Mouse (Mus musculus): ENCODE data around the gene Fus. TPM values are rescaled to one million over a fixed set of nuclear protein-coding genes. Genes with fewer than 3 reads are reported as not detected.
"Not testable (repeated sequence)": the region's sequence is repeated elsewhere in the genome, so short reads cannot be mapped to it uniquely, and the experiment has no call there.

The Fus gene
- polyA plus RNA-seq, 1 experiment from 2014 or later, result 318 TPM

DNA sequence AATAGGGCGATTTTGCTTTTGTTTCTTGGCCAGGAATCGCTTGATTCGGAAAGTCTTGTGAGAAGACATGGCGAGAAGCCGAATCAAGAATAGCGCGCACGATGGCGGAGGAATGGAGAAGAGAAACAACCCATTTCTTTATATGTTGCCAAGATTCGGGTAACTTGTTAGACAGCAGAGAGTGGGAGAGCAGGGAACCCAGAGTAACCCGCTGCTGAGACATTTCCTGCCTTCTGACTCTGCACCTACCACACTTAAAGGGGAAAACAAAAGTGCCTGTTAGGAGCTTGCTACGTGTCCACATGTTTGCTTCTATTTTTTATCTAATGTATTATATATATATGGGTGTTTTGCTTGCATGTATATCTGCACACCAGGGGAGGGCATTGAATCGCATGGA lies 45.9 kb downstream of the Fus start:
- Histone ChIP-seq H3K4me2 (ENCODE audit: low read length) (no peak overlapping the region), H3K9ac (ENCODE audit: low read depth, low read length) (no peak overlapping the region), H3K4me1 (ENCODE audit: control insufficient read depth, insufficient read depth, low read depth, low read length) (no peaks in the 10 kb centered on the region), H3K4me3 (ENCODE audit: low read length) (no peak overlapping the region), H3K27ac (ENCODE audit: low read depth, low read length) (no peak overlapping the region), H3K36me3 (ENCODE audit: control insufficient read depth, insufficient read depth, low read length) (no peaks in the 10 kb centered on the region), H3K27me3 (replicated peaks; ENCODE audit: control insufficient read depth, insufficient read depth, low read length) (no peaks in the 10 kb centered on the region), H3K9me3 (ENCODE audit: control insufficient read depth, low read length) (no peaks in the 10 kb centered on the region)
- WGBS, result 90% methylated on average over 13 of the region's 13 CpGs
- ATAC-seq, result no peak

DNA sequence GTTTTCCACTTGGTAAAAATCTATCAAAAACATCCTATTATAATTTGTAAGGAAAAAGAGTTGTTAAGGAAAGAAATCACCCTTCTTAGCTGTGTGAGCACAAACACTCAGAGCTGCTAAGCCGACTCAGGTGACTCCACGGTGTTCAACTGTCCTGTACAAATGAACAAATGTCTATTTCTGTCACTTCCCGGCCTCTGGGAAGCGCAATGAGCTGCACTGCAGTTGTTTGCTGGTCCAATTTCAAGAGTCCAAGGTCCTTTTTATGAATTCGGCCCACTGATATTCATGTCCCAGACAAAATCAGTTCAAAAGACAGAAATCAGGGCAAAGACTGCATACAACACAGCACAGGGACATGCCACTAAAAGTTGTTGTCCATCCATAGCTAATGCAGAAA lies 48.9 kb downstream of the Fus start:
- not testable (repeated sequence) for H3K4me3 ChIP-seq (ENCODE audit: low read length); H3K4me2 ChIP-seq (ENCODE audit: low read length); H3K27ac ChIP-seq (ENCODE audit: low read depth, low read length); H3K4me1 ChIP-seq (ENCODE audit: control insufficient read depth, insufficient read depth, low read depth, low read length); H3K9ac ChIP-seq (ENCODE audit: low read depth, low read length); H3K9me3 ChIP-seq (ENCODE audit: control insufficient read depth, low read length); ATAC-seq; H3K27me3 ChIP-seq (replicated peaks; ENCODE audit: control insufficient read depth, insufficient read depth, low read length); H3K36me3 ChIP-seq (ENCODE audit: control insufficient read depth, insufficient read depth, low read length)
- 83% methylated on average over 5 of the region's 5 CpGs for WGBS

DNA sequence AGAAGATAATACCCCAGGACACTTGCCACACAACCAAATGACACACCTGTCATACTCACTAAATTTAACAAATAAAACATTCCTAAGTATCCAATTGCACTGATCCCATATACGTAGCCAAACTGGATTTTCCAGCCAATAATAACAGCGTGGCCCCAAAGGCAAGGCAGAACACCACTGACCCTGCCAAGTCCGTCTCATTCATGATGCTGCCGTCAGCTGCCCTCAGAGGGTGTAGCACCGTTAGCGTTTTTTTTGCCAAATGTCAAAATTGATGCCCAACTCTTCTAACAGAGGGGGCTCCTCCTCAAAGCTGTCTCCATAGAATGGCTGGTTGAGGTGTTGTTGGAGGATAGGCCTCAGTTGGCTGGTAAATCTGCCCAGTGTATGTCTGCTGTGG lies 49.4 kb downstream of the Fus start:
- WGBS, result 88% methylated on average over 6 of the region's 6 CpGs
- Histone ChIP-seq H3K27me3 (replicated peaks; ENCODE audit: control insufficient read depth, insufficient read depth, low read length) (no peaks in the 10 kb centered on the region), H3K27ac (ENCODE audit: low read depth, low read length) (no peak overlapping the region)

DNA sequence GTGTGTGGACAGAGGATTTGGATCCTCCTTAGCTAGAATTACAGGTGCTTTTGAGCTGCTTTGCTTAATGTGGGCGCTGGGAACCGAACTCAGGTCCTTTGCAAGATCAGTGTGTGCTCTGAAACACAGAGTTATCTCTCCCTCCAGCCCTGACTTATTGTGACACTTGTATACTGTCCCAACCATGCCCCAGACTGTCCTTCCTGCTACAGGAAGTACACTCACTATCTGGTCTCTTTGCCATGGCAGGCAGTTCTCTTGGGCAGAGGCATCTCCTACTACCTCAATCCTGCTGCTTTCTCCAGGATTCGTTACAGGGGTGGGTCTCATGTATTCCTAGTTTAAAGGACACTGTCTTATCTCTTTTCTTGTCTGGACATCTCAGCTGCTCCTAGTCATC lies 51.0 kb downstream of the Fus start:
- 95% methylated on average over 3 of the region's 3 CpGs for WGBS
- Histone ChIP-seq H3K27me3 (replicated peaks; ENCODE audit: control insufficient read depth, insufficient read depth, low read length) (no peaks in the 10 kb centered on the region), H3K4me1 (ENCODE audit: control insufficient read depth, insufficient read depth, low read depth, low read length) (no peaks in the 10 kb centered on the region), H3K36me3 (ENCODE audit: control insufficient read depth, insufficient read depth, low read length) (no peaks in the 10 kb centered on the region), H3K9ac (ENCODE audit: low read depth, low read length) (no peak overlapping the region), H3K9me3 (ENCODE audit: control insufficient read depth, low read length) (no peaks in the 10 kb centered on the region), H3K4me3 (ENCODE audit: low read length) (no peak overlapping the region), H3K27ac (ENCODE audit: low read depth, low read length) (no peak overlapping the region), H3K4me2 (ENCODE audit: low read length) (no peak overlapping the region)
- no peak for ATAC-seq

More for the DNA sequence above, 49.4 kb downstream of the Fus start:
- ATAC-seq, result no peak
- Histone ChIP-seq H3K4me1 (ENCODE audit: control insufficient read depth, insufficient read depth, low read depth, low read length) (no peaks in the 10 kb centered on the region), H3K4me2 (ENCODE audit: low read length) (no peak overlapping the region), H3K9me3 (ENCODE audit: control insufficient read depth, low read length) (no peaks in the 10 kb centered on the region), H3K36me3 (ENCODE audit: control insufficient read depth, insufficient read depth, low read length) (no peaks in the 10 kb centered on the region), H3K4me3 (ENCODE audit: low read length) (no peak overlapping the region), H3K9ac (ENCODE audit: low read depth, low read length) (no peak overlapping the region)

DNA sequence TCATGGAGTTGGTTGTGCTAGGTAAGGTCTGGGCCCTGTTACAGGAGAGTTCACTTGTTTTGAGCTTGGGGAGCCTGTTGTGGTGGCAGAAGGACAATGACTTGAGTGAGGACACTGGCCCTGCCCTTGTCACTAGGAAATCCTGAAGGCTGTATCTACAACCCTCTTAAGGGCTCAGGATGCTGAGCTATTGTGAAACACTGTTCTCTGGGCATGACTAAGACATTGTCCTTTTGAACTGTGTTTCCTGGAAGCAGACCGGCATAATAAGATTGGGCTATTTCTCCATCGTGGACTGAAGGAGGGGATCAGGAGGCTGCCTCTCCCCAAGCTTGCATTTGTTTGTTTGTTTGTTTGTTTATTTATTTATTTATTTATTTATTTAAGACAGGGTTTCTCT lies 51.9 kb downstream of the Fus start:
- H3K27ac ChIP-seq (ENCODE audit: low read depth, low read length), result no peak overlapping the region
- no peaks in the 10 kb centered on the region for H3K36me3 ChIP-seq (ENCODE audit: control insufficient read depth, insufficient read depth, low read length)
- ATAC-seq, result no peak
- H3K4me3 ChIP-seq (ENCODE audit: low read length), result no peak overlapping the region
- H3K4me2 ChIP-seq (ENCODE audit: low read length), result no peak overlapping the region
- no peaks in the 10 kb centered on the region for H3K27me3 ChIP-seq (replicated peaks; ENCODE audit: control insufficient read depth, insufficient read depth, low read length)
- no peaks in the 10 kb centered on the region for H3K9me3 ChIP-seq (ENCODE audit: control insufficient read depth, low read length)
- WGBS, result 90% methylated on average over 2 of the region's 2 CpGs
- no peaks in the 10 kb centered on the region for H3K4me1 ChIP-seq (ENCODE audit: control insufficient read depth, insufficient read depth, low read depth, low read length)
- no peak overlapping the region for H3K9ac ChIP-seq (ENCODE audit: low read depth, low read length)

DNA sequence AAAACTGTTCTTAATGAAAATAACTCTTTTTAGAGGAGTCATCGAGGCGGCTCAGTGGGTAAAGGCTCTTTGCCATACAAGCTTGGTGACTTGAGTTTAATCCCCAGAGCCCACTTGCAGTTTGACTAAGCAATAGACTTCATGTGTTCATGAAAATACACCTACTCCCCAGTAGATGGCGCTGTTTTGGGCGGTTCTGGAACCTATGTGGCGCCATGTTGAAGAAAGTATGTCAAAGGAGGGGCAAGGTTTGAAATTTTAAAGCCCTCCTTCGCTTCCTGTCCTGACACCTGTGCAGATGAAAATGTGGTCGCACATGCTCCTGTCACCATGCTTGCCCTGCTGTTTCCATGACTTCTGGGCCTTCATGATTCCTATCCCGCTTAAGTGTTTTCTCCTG lies 55.7 kb downstream of the Fus start:
- H3K4me1 ChIP-seq (ENCODE audit: control insufficient read depth, insufficient read depth, low read depth, low read length), result no peaks in the 10 kb centered on the region
- no peaks in the 10 kb centered on the region for H3K36me3 ChIP-seq (ENCODE audit: control insufficient read depth, insufficient read depth, low read length)
- no peaks in the 10 kb centered on the region for H3K9me3 ChIP-seq (ENCODE audit: control insufficient read depth, low read length)
- no peak overlapping the region for H3K4me2 ChIP-seq (ENCODE audit: low read length)
- H3K4me3 ChIP-seq (ENCODE audit: low read length), result no peak overlapping the region
- no peaks in the 10 kb centered on the region for H3K27me3 ChIP-seq (replicated peaks; ENCODE audit: control insufficient read depth, insufficient read depth, low read length)
- no peak overlapping the region for H3K27ac ChIP-seq (ENCODE audit: low read depth, low read length)
- 62% methylated on average over 8 of the region's 8 CpGs for WGBS
- no peak for ATAC-seq
- no peak overlapping the region for H3K9ac ChIP-seq (ENCODE audit: low read depth, low read length)

DNA sequence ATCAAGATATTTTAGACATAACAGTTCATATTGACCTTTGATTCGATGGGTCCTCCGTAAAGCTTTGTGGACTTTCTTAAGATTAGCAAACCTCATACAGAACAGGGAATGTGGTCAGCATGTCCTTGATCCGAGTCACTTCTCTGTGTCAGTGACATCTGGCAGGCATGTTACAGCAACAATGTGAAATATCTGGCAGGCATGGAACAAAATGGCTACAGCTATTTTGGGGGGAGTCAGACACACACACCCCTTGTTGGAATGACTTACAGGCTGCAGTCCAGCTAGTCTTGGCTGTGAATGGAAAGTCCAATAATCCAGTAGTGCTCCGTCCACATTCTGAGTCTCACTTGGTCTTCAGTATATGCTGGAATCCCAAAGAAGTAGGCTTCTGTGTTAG lies 56.3 kb downstream of the Fus start:
- Histone ChIP-seq H3K27ac (ENCODE audit: low read depth, low read length) (no peak overlapping the region), H3K27me3 (replicated peaks; ENCODE audit: control insufficient read depth, insufficient read depth, low read length) (no peaks in the 10 kb centered on the region), H3K9ac (ENCODE audit: low read depth, low read length) (no peak overlapping the region), H3K36me3 (ENCODE audit: control insufficient read depth, insufficient read depth, low read length) (no peaks in the 10 kb centered on the region), H3K4me2 (ENCODE audit: low read length) (no peak overlapping the region), H3K9me3 (ENCODE audit: control insufficient read depth, low read length) (no peaks in the 10 kb centered on the region), H3K4me1 (ENCODE audit: control insufficient read depth, insufficient read depth, low read depth, low read length) (no peaks in the 10 kb centered on the region), H3K4me3 (ENCODE audit: low read length) (no peak overlapping the region)
- no peak for ATAC-seq
- WGBS, result 95% methylated on average over 4 of the region's 4 CpGs

DNA sequence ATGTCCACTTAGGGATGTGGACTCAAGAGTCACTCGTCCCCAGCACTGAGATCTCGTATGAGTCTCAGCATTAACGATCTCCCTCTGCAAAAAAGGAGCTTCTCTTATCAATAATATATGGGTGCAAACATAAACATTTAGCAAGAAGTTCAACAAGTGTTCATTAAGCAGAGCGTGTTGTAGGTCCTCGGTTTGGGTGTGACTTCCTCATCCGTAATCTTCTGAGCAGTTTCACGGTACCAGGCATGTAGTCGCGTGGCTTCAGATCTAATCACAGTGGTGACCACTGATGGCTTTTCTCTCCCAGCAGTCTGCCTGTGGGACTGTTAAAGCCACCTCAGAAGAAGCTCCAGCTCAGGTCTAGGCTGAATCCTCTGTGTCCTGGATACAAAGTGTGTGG lies 57.1 kb downstream of the Fus start:
- Histone ChIP-seq H3K9me3 (ENCODE audit: control insufficient read depth, low read length) (no peaks in the 10 kb centered on the region), H3K36me3 (ENCODE audit: control insufficient read depth, insufficient read depth, low read length) (no peaks in the 10 kb centered on the region), H3K4me1 (ENCODE audit: control insufficient read depth, insufficient read depth, low read depth, low read length) (no peaks in the 10 kb centered on the region), H3K9ac (ENCODE audit: low read depth, low read length) (no peak overlapping the region), H3K27ac (ENCODE audit: low read depth, low read length) (no peak overlapping the region), H3K27me3 (replicated peaks; ENCODE audit: control insufficient read depth, insufficient read depth, low read length) (no peaks in the 10 kb centered on the region), H3K4me3 (ENCODE audit: low read length) (no peak overlapping the region), H3K4me2 (ENCODE audit: low read length) (no peak overlapping the region)
- 98% methylated on average over 9 of the region's 9 CpGs for WGBS
- no peak for ATAC-seq

DNA sequence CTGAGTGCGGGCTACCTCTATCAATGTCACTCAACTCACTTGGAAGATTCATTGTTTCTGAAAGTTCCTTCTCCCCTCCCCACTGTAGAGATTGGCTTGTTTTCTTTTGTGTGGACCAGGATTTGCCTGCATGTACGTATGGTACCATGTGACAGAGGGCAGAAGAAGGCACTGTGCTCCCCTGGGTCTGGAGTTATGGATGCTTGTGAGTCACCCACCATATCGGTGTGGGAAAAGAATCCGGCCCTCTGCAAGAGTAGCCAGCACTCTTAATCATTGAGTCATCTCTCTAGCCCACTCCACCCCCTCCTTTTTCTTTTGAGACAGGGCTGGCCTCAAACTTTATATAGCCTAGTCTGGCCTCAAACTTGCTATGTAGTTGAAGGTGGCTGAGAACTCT lies 57.7 kb downstream of the Fus start:
- Histone ChIP-seq H3K36me3 (ENCODE audit: control insufficient read depth, insufficient read depth, low read length) (no peaks in the 10 kb centered on the region), H3K9ac (ENCODE audit: low read depth, low read length) (no peak overlapping the region), H3K4me1 (ENCODE audit: control insufficient read depth, insufficient read depth, low read depth, low read length) (no peaks in the 10 kb centered on the region), H3K27me3 (replicated peaks; ENCODE audit: control insufficient read depth, insufficient read depth, low read length) (no peaks in the 10 kb centered on the region), H3K9me3 (ENCODE audit: control insufficient read depth, low read length) (no peaks in the 10 kb centered on the region), H3K4me2 (ENCODE audit: low read length) (no peak overlapping the region), H3K4me3 (ENCODE audit: low read length) (no peak overlapping the region), H3K27ac (ENCODE audit: low read depth, low read length) (no peak overlapping the region)
- 87% methylated on average over 4 of the region's 4 CpGs for whole genome bisulfite sequencing
- no peak for ATAC-seq

DNA sequence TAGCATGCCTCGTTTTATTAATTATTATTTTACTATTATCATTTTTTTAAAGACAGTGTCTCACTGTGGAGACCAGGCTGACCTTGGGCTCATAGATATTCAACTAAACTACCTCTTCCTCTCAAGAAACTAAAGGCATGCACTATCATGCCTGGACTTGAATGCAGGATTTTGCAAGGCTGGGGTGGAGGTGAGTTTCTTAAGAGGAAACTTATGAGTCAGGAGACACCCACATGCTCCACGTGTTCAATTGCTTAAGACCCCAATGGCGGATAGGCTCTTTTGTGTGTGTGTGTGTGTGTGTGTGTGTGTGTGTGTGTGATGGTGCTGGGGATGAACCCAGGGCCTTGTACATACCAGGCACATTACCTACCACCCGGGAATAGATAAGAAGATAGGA lies 58.1 kb downstream of the Fus start:
- Histone ChIP-seq H3K4me2 (ENCODE audit: low read length) (no peak overlapping the region), H3K27ac (ENCODE audit: low read depth, low read length) (no peak overlapping the region), H3K4me3 (ENCODE audit: low read length) (no peak overlapping the region), H3K9me3 (ENCODE audit: control insufficient read depth, low read length) (no peaks in the 10 kb centered on the region), H3K36me3 (ENCODE audit: control insufficient read depth, insufficient read depth, low read length) (no peaks in the 10 kb centered on the region), H3K4me1 (ENCODE audit: control insufficient read depth, insufficient read depth, low read depth, low read length) (no peaks in the 10 kb centered on the region), H3K9ac (ENCODE audit: low read depth, low read length) (no peak overlapping the region), H3K27me3 (replicated peaks; ENCODE audit: control insufficient read depth, insufficient read depth, low read length) (no peaks in the 10 kb centered on the region)
- no peak for ATAC-seq
- WGBS, result 85% methylated on average over 4 of the region's 4 CpGs

All from hindbrain, embryonic 16.5 days (tissue).